Mouse (Mus musculus) liver, postnatal 0 days (tissue): ENCODE data around the gene Smyd3. TPM values are rescaled to one million over a fixed set of nuclear protein-coding genes. Genes with fewer than 3 reads are reported as not detected.

ENCODE experiments used
- ATAC-seq: fragments of 200-750 bp; cut with Nextera tagmentation; 2 replicates; pipeline ENCODE4 v1.8.0; 2017; ENCODE audit warnings: mild to moderate bottlenecking, moderate library complexity
- DNase-seq: peaks from one replicate; pipeline ENCODE4 v3.0.0-alpha.2; 2016
- H3K27ac ChIP-seq: fragments of 300-500 bp; sonication (generic); 2 replicates; pipeline ENCODE4 v1.5.1; 2014; ENCODE audit warnings: antibody characterized with exemption, moderate library complexity, mild to moderate bottlenecking, low read depth
- H3K27me3 ChIP-seq: fragments of 300-500 bp; sonication (generic); 2 replicates; pipeline ENCODE4 v1.6.1; 2014; ENCODE audit warnings: low read length, control low read depth, mixed read lengths; ENCODE audit not compliant: insufficient read depth
- H3K36me3 ChIP-seq: fragments of 300-500 bp; sonication (generic); replicated peaks from 2 replicates; pipeline ENCODE4 v1.6.1; 2014; ENCODE audit warnings: mild to moderate bottlenecking, control low read depth, low read length, moderate library complexity, mixed read lengths; ENCODE audit not compliant: insufficient read depth
- H3K4me1 ChIP-seq: fragments of 300-500 bp; sonication (generic); 2 replicates; pipeline ENCODE4 v1.6.1; 2014; ENCODE audit warnings: antibody characterized with exemption, mild to moderate bottlenecking, control low read depth; ENCODE audit not compliant: insufficient read depth
- H3K4me2 ChIP-seq: fragments of 300-500 bp; sonication (generic); 2 replicates; pipeline ENCODE4 v1.6.1; 2014; ENCODE audit warnings: low read depth, mild to moderate bottlenecking, low read length, moderate library complexity, mixed read lengths
- H3K4me3 ChIP-seq: fragments of 300-500 bp; sonication (generic); 2 replicates; pipeline ENCODE4 v1.5.1; 2014; ENCODE audit warnings: low read depth, low read length
- H3K9ac ChIP-seq: fragments of 300-500 bp; sonication (generic); replicated peaks from 2 replicates; pipeline ENCODE4 v1.6.1; 2014; ENCODE audit warnings: mild to moderate bottlenecking, moderate library complexity
- H3K9me3 ChIP-seq: fragments of 300-500 bp; sonication (generic); 2 replicates; pipeline ENCODE4 v1.6.1; 2016; ENCODE audit warnings: mild to moderate bottlenecking, control low read depth, low read length, mixed read lengths
- CTCF ChIP-seq: sonication (generic); IDR thresholded peaks from 2 replicates; pipeline ENCODE4 v1.5.1; 2016; ENCODE audit warnings: antibody characterized with exemption, low read depth
- EP300 ChIP-seq: IDR thresholded peaks from 2 replicates; pipeline ENCODE4 v1.6.1; 2016; ENCODE audit warnings: antibody characterized with exemption, low read depth, mild to moderate bottlenecking
- WGBS: fragments of 180-500 bp; shearing (Covaris S2); extraction: QIAGEN DNeasy Blood & Tissue Kit; methylation state at CpG from one replicate; pipeline ENCODE4 v1.1.7; 2014; ENCODE audit not compliant: insufficient replicate concordance; 5-methylcytosine and 5-hydroxymethylcytosine counted together
- polyA plus RNA-seq: library from polyadenylated mRNA; unstranded; fragments of >200 nt; fragmentation: Nextera tagmentation; extraction: Ambion mirVana; gene quantifications from 2 replicates; pipeline ENCODE4 v1.2.1, GENCODE M21; 2015

Smyd3 gene
- polyA plus RNA-seq, 1 experiment from 2014 or later = 5.1 TPM

- H3K4me2 ChIP-seq = no peak overlapping the region
- TF ChIP-seq CTCF (no peak), EP300 (no peak)
- no peak overlapping the region for H3K9ac ChIP-seq
- 0 out of 2 replicates have a peak, but pooled peaks cover 3% of the 10 kb centered on the region for H3K9me3 ChIP-seq
- H3K36me3 ChIP-seq = no peaks in the 10 kb centered on the region
- 50% methylated on average over 5 of the region's 5 CpGs for WGBS
- ATAC-seq (no peak), DNase-seq (no peak)
- no peaks in the 10 kb centered on the region for H3K27me3 ChIP-seq
- H3K27ac ChIP-seq = no peak overlapping the region
- H3K4me3 ChIP-seq = no peak overlapping the region
- peaks cover 5% of the 10 kb centered on the region; the same call in 1 of the 2 replicates for H3K4me1 ChIP-seq
Measured at GRCm38 (mm10) chr1:179083098-179083497, 434.7 kb downstream of the Smyd3 start.

GRCm38 (mm10) chr1:179073846-179074245 is 444.0 kb downstream of the Smyd3 start:
- Histone ChIP-seq H3K9ac (no peak overlapping the region), H3K27me3 (no peaks in the 10 kb centered on the region), H3K9me3 (no peaks in the 10 kb centered on the region), H3K4me3 (no peak overlapping the region), H3K4me1 (0 out of 2 replicates have a peak, but pooled peaks cover under 1% of the 10 kb centered on the region), H3K36me3 (no peaks in the 10 kb centered on the region), H3K4me2 (no peak overlapping the region), H3K27ac (no peak overlapping the region)
- ATAC-seq (no peak), DNase-seq (no peak)
- WGBS = 89% methylated on average over 7 of the region's 7 CpGs
- TF ChIP-seq CTCF (no peak), EP300 (no peak)

GRCm38 (mm10) chr1:179072935-179073654 is 444.7 kb downstream of the Smyd3 start:
- Histone ChIP-seq H3K4me1 (0 out of 2 replicates have a peak, but pooled peaks cover 3% of the 10 kb centered on the region), H3K27me3 (no peaks in the 10 kb centered on the region), H3K27ac (no peak overlapping the region), H3K9ac (no peak overlapping the region), H3K4me3 (no peak overlapping the region), H3K36me3 (no peaks in the 10 kb centered on the region), H3K4me2 (no peak overlapping the region), H3K9me3 (no peaks in the 10 kb centered on the region)
- DNase-seq (no peak), ATAC-seq (no peak)
- 46% methylated on average over 11 of the region's 11 CpGs for WGBS
- TF ChIP-seq CTCF (no peak), EP300 (no peak)

- H3K9ac ChIP-seq = no peak overlapping the region
- 87% methylated on average over 1 of the region's 1 CpGs for WGBS
- 0 out of 2 replicates have a peak, but pooled peaks cover 3% of the 10 kb centered on the region for H3K4me1 ChIP-seq
- H3K4me3 ChIP-seq = no peak overlapping the region
- ATAC-seq (no peak), DNase-seq (no peak)
- no peaks in the 10 kb centered on the region for H3K36me3 ChIP-seq
- H3K4me2 ChIP-seq = no peak overlapping the region
- no peak overlapping the region for H3K27ac ChIP-seq
- no peaks in the 10 kb centered on the region for H3K9me3 ChIP-seq
- TF ChIP-seq EP300 (no peak), CTCF (no peak)
- H3K27me3 ChIP-seq = no peaks in the 10 kb centered on the region
Measured at GRCm38 (mm10) chr1:179072406-179072805, 445.4 kb downstream of the Smyd3 start.

- Histone ChIP-seq H3K27me3 (no peaks in the 10 kb centered on the region), H3K9me3 (no peaks in the 10 kb centered on the region), H3K4me2 (no peak overlapping the region), H3K4me3 (no peak overlapping the region), H3K4me1 (0 out of 2 replicates have a peak, but pooled peaks cover 3% of the 10 kb centered on the region), H3K27ac (no peak overlapping the region), H3K36me3 (no peaks in the 10 kb centered on the region), H3K9ac (no peak overlapping the region)
- TF ChIP-seq EP300 = no peak
- no peak for TF ChIP-seq CTCF
- ATAC-seq = no peak
- no peak for DNase-seq
- 67% methylated on average over 1 of the region's 1 CpGs for WGBS
Measured at GRCm38 (mm10) chr1:179068990-179069389, 448.9 kb downstream of the Smyd3 start.

- Histone ChIP-seq H3K4me3 (no peak overlapping the region), H3K4me2 (no peak overlapping the region), H3K9me3 (no peaks in the 10 kb centered on the region), H3K4me1 (peaks cover 21% of the 10 kb centered on the region), H3K27me3 (no peaks in the 10 kb centered on the region), H3K27ac (no peak overlapping the region), H3K36me3 (no peaks in the 10 kb centered on the region), H3K9ac (no peak overlapping the region)
- no peak for TF ChIP-seq EP300
- no peak for TF ChIP-seq CTCF
- DNase-seq (no peak), ATAC-seq (no peak)
- WGBS = 81% methylated on average over 2 of the region's 2 CpGs
Measured at GRCm38 (mm10) chr1:179065294-179065601, 452.6 kb downstream of the Smyd3 start.
